Mouse (Mus musculus) forebrain, embryonic 10.5 days (tissue): ENCODE results near the gene Nlrc5. TPM values are rescaled to one million over a fixed set of nuclear protein-coding genes. Genes with fewer than 3 reads are reported as not detected.
A peak's percentile ranks its signal among the peaks of the same experiment; 100 is the strongest.
"Not testable (repeated sequence)": the region's sequence is repeated elsewhere in the genome, so short reads cannot be mapped to it uniquely, and the experiment has no call there.

ENCODE experiments used
- DNase-seq: peaks from one replicate; pipeline ENCODE4 v3.0.0-alpha.2; 2017; ENCODE audit warnings: low spot score; ENCODE audit errors: extremely low spot score
- H3K27ac ChIP-seq: fragments of 300-500 bp; sonication (generic); 2 replicates; pipeline ENCODE4 v1.5.1; 2016; ENCODE audit warnings: mild to moderate bottlenecking
- H3K27me3 ChIP-seq: fragments of 300-500 bp; sonication (generic); 2 replicates; pipeline ENCODE4 v1.6.1; 2016; ENCODE audit warnings: mild to moderate bottlenecking; ENCODE audit not compliant: poor library complexity, severe bottlenecking
- H3K36me3 ChIP-seq: fragments of 300-500 bp; sonication (generic); replicated peaks from 2 replicates; pipeline ENCODE4 v1.6.1; 2016; ENCODE audit warnings: mild to moderate bottlenecking, moderate library complexity
- H3K4me1 ChIP-seq: fragments of 300-500 bp; sonication (generic); 2 replicates; pipeline ENCODE4 v1.6.1; 2016
- H3K4me3 ChIP-seq: fragments of 300-500 bp; sonication (generic); 2 replicates; pipeline ENCODE4 v1.5.1; 2016; ENCODE audit warnings: mild to moderate bottlenecking, moderate library complexity
- H3K9me3 ChIP-seq: fragments of 300-500 bp; sonication (generic); 2 replicates; pipeline ENCODE4 v1.6.1; 2016; ENCODE audit warnings: mild to moderate bottlenecking, moderate library complexity
- WGBS: fragments of 180-500 bp; shearing (Covaris S2); methylation state at CpG from one replicate; pipeline ENCODE4 v1.1.7; 2016; 5-methylcytosine and 5-hydroxymethylcytosine counted together
- polyA plus RNA-seq: library from polyadenylated mRNA; unstranded; fragments of >200 nt; fragmentation: Nextera tagmentation; extraction: Ambion mirVana; gene quantifications from 2 replicates; pipeline ENCODE4 v1.2.1, GENCODE M21; 2016

Nlrc5 gene
- polyA plus RNA-seq, 1 experiment from 2014 or later, result 0.25 TPM

DNA sequence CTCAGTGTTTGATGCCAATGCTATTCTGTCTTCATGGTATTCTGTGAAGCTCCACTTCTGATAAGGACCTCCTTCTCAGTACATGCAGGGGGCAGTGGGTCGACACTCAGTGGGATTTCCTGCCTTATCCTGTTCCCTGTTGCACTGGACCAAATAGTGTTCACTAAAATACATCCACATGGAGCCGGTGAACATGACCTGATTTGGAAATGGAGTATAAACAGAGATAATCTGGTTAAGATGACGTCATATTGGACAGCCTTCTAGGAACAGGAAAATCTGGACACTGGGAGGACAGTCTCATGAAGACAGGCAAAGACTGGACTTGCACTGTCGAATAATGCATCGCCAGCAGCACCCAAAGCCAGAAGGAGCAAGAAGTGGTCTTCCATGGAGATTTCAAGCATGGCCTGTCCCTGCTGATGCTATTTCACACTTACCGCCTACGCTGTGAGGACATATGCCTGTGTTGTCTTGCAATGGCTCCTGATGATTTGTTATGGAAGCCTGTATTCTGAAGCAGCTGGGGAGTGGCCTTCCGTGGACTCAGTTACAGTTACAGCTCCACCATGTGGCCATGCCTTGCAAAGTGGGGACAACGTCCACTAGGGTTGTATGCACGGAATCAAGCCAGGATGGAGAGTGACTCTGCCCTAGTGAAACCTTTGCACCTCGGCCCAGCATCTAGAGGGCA, 37.0 kb upstream of the Nlrc5 start:
- 71% methylated on average over 11 of the region's 11 CpGs for WGBS
- peak; percentile 23 for DNase-seq

DNA sequence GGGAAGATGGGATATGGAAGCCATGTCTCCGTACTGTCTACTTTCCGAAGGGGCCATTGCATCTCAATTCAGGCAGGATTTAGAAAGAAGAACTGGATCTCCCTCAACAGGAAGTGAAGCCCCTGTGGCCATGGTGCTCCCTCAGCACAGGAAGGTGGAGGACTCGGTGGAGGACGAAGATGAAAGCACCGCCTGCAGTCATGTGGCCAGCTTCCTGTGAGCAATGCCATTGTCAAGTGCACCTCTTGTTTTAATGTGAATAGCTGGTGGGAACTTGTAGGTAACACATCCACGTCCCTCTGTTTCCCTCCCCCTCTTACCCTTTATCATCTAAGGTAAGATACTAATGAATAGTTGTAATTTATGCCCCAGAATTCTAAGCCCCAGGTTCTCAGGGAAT, 35.6 kb upstream of the Nlrc5 start:
- H3K4me1 ChIP-seq, result no peaks in the 10 kb centered on the region
- H3K4me3 ChIP-seq, result no peak overlapping the region
- no peak overlapping the region for H3K27ac ChIP-seq
- no peaks in the 10 kb centered on the region for H3K9me3 ChIP-seq
- no peaks in the 10 kb centered on the region for H3K27me3 ChIP-seq
- no peak for DNase-seq
- peaks cover 33% of the 10 kb centered on the region for H3K36me3 ChIP-seq
- 88% methylated on average over 6 of the region's 6 CpGs for WGBS

More for the DNA sequence above, 37.0 kb upstream of the Nlrc5 start:
- H3K9me3 ChIP-seq, result no peaks in the 10 kb centered on the region
- no peaks in the 10 kb centered on the region for H3K27me3 ChIP-seq
- no peaks in the 10 kb centered on the region for H3K4me1 ChIP-seq
- H3K4me3 ChIP-seq, result no peak overlapping the region
- peaks cover 47% of the 10 kb centered on the region for H3K36me3 ChIP-seq
- no peak overlapping the region for H3K27ac ChIP-seq

DNA sequence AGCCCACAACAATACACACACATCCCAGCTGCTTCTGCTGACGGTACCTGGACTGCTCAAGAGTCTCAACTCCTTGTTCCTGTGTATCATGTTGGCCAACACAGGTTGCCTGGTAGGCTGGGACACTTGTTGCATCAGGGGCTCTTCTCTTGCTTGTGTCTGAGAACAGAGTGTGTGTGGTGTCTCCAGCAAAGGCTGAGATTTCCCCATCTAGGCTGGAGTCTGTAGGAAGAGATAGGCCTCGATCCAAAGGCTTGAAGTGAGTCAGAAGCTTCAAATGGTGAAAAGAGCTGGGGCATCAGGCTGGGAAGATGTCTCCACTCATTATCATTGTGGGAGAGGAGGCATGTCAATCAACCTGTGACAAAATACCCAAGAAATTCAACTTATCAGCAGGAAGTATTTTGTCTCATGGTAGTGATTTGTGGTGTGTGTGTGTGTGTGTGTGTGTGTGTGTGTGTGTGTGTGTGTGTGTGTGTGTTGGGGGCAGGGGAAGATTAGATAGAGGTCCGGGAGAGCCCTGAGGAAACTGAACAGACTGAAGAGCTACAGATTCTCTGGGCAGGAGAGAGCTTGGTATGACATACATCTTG, 34.7 kb upstream of the Nlrc5 start:
- no peak overlapping the region for H3K27ac ChIP-seq
- H3K36me3 ChIP-seq, result peaks cover 24% of the 10 kb centered on the region
- no peaks in the 10 kb centered on the region for H3K27me3 ChIP-seq
- no peak for DNase-seq
- H3K9me3 ChIP-seq, result no peaks in the 10 kb centered on the region
- no peaks in the 10 kb centered on the region for H3K4me1 ChIP-seq
- no peak overlapping the region for H3K4me3 ChIP-seq
- WGBS, result 82% methylated on average over 3 of the region's 3 CpGs

- DNase-seq, H3K27me3 ChIP-seq, H3K9me3 ChIP-seq, H3K4me1 ChIP-seq, H3K4me3 ChIP-seq, H3K27ac ChIP-seq: not testable (repeated sequence)
- 79% methylated on average over 2 of the region's 2 CpGs for WGBS
- peaks cover 19% of the 10 kb centered on the region for H3K36me3 ChIP-seq
These were observed 34.2 kb upstream of the Nlrc5 start for GRCm38 (mm10) chr8:94399957-94400356.

GRCm38 (mm10) chr8:94408443-94409080, 25.6 kb upstream of the Nlrc5 start:
- Histone ChIP-seq H3K27ac (no peak overlapping the region), H3K27me3 (no peaks in the 10 kb centered on the region), H3K4me1 (no peaks in the 10 kb centered on the region), H3K4me3 (no peak overlapping the region), H3K36me3 (no peaks in the 10 kb centered on the region), H3K9me3 (no peaks in the 10 kb centered on the region)
- WGBS, result 60% methylated on average over 8 of the region's 8 CpGs
- DNase-seq, result no peak

DNA sequence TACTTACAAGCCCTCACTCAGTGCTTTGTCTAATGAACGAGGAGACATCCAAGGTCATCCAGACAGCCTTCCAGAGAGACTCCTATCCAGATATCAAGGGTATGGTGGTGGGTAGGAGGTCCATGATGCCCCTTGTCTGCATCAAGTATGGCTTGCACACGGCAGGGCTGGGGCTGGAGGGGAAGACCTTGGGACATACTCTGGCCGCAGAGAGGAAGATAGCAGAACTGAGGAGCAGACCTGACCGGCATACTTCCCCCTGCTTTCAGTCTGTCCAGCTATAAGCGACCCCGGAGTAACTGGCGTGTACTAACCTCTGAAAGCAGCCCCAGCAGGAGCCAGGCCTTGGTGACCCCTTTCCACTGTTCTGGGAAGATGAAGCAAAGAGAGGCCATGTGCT, 24.6 kb upstream of the Nlrc5 start:
- 92% methylated on average over 7 of the region's 7 CpGs for WGBS
- H3K4me3 ChIP-seq, result no peak overlapping the region

GRCm38 (mm10) chr8:94412518-94412917, 21.6 kb upstream of the Nlrc5 start:
- H3K27ac ChIP-seq, result no peak overlapping the region
- DNase-seq, result no peak
- no peaks in the 10 kb centered on the region for H3K36me3 ChIP-seq
- H3K4me1 ChIP-seq, result no peaks in the 10 kb centered on the region
- no peaks in the 10 kb centered on the region for H3K27me3 ChIP-seq
- H3K9me3 ChIP-seq, result no peaks in the 10 kb centered on the region
- 92% methylated on average over 6 of the region's 6 CpGs for WGBS
- H3K4me3 ChIP-seq, result no peak overlapping the region

More for the DNA sequence above, 24.6 kb upstream of the Nlrc5 start:
- no peaks in the 10 kb centered on the region for H3K27me3 ChIP-seq
- H3K27ac ChIP-seq, result no peak overlapping the region
- H3K9me3 ChIP-seq, result no peaks in the 10 kb centered on the region
- no peaks in the 10 kb centered on the region for H3K36me3 ChIP-seq
- no peaks in the 10 kb centered on the region for H3K4me1 ChIP-seq
- no peak for DNase-seq

DNA sequence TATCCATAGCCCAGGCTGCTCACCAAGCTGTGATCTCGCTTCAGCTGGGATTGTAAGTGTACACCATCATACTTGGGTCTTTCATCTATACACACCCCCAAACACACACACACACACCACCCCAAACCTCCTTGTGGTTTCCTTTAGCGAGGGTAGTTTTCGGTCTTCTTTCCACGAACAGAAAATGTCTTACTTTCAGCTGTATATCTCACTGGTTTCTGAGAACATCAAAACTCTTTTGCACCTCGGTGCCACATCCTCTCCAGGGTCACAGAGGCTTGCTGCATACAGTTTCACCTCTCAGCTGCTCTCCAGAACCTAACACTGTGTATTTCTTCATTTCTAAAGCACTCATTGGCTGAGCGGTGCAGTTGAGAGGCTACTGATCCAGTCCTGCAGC, 20.6 kb upstream of the Nlrc5 start:
- DNase-seq, result no peak
- Histone ChIP-seq H3K27ac (no peak overlapping the region), H3K4me3 (no peak overlapping the region), H3K9me3 (no peaks in the 10 kb centered on the region), H3K27me3 (no peaks in the 10 kb centered on the region), H3K4me1 (no peaks in the 10 kb centered on the region), H3K36me3 (no peaks in the 10 kb centered on the region)
- WGBS, result 88% methylated on average over 6 of the region's 6 CpGs

- no peaks in the 10 kb centered on the region for H3K9me3 ChIP-seq
- no peaks in the 10 kb centered on the region for H3K36me3 ChIP-seq
- no peak overlapping the region for H3K27ac ChIP-seq
- H3K27me3 ChIP-seq, result no peaks in the 10 kb centered on the region
- no peaks in the 10 kb centered on the region for H3K4me1 ChIP-seq
- no peak overlapping the region for H3K4me3 ChIP-seq
- WGBS, result 81% methylated on average over 2 of the region's 2 CpGs
- no peak for DNase-seq
These were observed 18.9 kb upstream of the Nlrc5 start for GRCm38 (mm10) chr8:94415218-94415617.

GRCm38 (mm10) chr8:94418017-94418416, 16.1 kb upstream of the Nlrc5 start:
- Histone ChIP-seq H3K27ac (no peak overlapping the region), H3K27me3 (no peaks in the 10 kb centered on the region), H3K4me3 (no peak overlapping the region), H3K4me1 (0 out of 2 replicates have a peak, but pooled peaks cover 4% of the 10 kb centered on the region), H3K36me3 (no peaks in the 10 kb centered on the region), H3K9me3 (no peaks in the 10 kb centered on the region)
- WGBS, result 86% methylated on average over 9 of the region's 9 CpGs
- no peak for DNase-seq

DNA sequence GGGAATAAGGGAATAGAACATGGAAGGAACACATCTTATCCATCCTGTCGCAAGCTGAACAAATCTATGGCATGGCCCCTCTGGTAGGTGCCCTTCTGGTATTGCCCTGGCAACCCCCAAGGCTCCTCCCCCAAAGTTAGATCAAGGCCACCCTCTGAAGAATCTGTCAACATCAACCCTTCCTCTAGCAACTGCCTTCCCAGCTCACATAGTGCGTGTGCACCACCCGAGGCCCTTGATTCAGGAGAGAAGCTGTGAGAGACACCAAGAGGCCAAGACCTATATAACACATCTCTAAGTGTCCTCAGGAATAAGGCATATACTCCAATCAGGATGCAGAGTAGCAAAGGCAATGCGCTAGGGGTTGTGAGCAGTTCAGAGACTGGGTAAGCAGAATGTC, 11.9 kb upstream of the Nlrc5 start:
- H3K4me3 ChIP-seq, result no peak overlapping the region
- no peaks in the 10 kb centered on the region for H3K27me3 ChIP-seq
- 0 out of 2 replicates have a peak, but pooled peaks cover 4% of the 10 kb centered on the region for H3K4me1 ChIP-seq
- no peaks in the 10 kb centered on the region for H3K9me3 ChIP-seq
- H3K27ac ChIP-seq, result no peak overlapping the region
- DNase-seq, result no peak
- 90% methylated on average over 4 of the region's 4 CpGs for WGBS
- H3K36me3 ChIP-seq, result no peaks in the 10 kb centered on the region

GRCm38 (mm10) chr8:94427953-94428352, 6.2 kb upstream of the Nlrc5 start:
- 0 out of 2 replicates have a peak, but pooled peaks cover under 1% of the 10 kb centered on the region for H3K4me1 ChIP-seq
- no peak overlapping the region for H3K27ac ChIP-seq
- peaks cover 13% of the 10 kb centered on the region for H3K27me3 ChIP-seq
- H3K36me3 ChIP-seq, result no peaks in the 10 kb centered on the region
- 82% methylated on average over 10 of the region's 10 CpGs for WGBS
- no peaks in the 10 kb centered on the region for H3K9me3 ChIP-seq
- H3K4me3 ChIP-seq, result no peak overlapping the region
- DNase-seq, result no peak

GRCm38 (mm10) chr8:94428420-94428819, 5.7 kb upstream of the Nlrc5 start:
- peaks cover 18% of the 10 kb centered on the region for H3K27me3 ChIP-seq
- no peaks in the 10 kb centered on the region for H3K36me3 ChIP-seq
- H3K4me1 ChIP-seq, result no peaks in the 10 kb centered on the region
- 85% methylated on average over 4 of the region's 4 CpGs for WGBS
- no peak overlapping the region for H3K27ac ChIP-seq
- no peak overlapping the region for H3K4me3 ChIP-seq
- no peak for DNase-seq
- H3K9me3 ChIP-seq, result no peaks in the 10 kb centered on the region
